Mouse (Mus musculus) cerebellum, adult (tissue): ENCODE results near the gene Vps53.

Experiments
- ATAC-seq: cut with Nextera tagmentation; 2 replicates; pipeline ENCODE4 v1.9.2; 2017; ENCODE audit warnings: mild to moderate bottlenecking, moderate library complexity, mixed read lengths; ENCODE audit not compliant: insufficient number of reproducible peaks, low FRiP score, low TSS enrichment

The Vps53 gene

DNA sequence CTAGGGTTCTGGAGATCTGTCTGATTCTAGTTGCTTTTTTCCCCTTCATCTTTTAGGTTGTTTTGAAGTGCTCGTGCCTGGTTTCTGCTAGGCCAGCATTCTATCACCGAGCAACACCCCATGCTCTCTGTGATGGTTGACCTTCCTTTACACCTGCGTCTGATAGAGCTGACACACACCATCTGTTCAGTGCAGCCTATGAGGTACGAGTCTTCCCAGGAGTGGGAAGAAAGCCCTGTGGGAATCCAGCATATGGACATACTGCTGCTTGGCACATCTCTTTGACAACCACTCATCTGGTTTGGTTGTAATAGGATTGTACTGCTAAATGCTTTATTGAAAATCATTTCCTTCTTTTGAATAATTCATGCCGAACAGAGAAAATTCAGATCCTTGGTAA, 9.2 kb downstream of the Vps53 start:
- ATAC-seq, result peak; percentile 84; the same call in 1 of the 2 replicates

- ATAC-seq, result no peak
Measured at GRCm38 (mm10) chr11:76168976-76169375, 10.5 kb downstream of the Vps53 start.

DNA sequence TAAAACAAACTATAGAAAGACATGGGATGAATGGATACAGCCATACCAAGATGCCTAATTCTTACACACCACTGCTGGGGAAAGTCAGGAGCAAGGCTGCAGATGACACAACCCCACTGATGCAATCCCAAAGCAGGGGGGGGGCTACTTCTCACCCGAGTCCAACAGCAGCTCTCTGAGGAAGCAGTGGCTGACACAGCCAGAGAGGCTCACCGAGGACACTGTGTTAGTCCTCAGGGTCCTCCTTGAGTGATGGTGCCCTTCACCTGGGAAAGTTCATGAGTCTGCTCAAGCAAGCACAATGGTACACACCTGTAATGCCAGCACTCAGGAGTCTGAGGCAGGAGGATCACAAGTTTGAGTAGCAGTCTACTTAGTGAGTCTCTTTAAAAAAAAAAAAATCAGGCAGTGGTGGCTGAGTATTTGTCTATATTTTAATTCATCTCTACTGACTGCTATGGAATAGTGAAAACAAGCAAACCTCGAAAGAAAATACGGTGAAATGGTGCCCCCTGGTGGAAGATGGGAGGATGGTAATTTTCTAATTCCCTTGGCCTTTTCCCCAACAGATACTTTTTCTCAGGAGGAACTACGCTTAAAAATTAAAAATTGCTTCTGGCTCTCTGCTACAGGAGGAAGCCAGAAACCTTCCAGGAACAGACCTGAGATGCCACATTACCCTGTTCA, 12.2 kb downstream of the Vps53 start:
- ATAC-seq, result no peak

- ATAC-seq, result no peak
Measured at GRCm38 (mm10) chr11:76166657-76167056, 12.8 kb downstream of the Vps53 start.

DNA sequence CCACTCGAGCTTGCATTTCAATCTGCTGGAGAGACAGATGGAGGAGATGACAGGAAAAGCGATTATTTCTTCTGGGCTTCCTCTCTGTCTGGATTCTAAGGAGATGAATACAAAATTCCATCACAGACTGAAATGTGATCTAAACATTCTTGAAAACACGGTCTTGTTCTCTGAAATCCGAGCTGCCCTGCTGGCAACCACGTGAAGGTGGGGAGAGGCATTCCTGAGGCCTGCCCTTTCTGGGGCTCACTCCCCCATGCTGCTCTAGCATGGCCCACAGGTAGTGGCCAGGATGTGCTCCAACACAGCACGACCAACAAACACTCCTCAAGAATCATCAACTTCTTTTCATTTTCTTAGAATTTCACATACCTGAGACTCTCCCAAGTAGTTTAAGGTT, 19.2 kb downstream of the Vps53 start:
- no peak for ATAC-seq

- no peak for ATAC-seq
Measured at GRCm38 (mm10) chr11:76158375-76158774, 21.1 kb downstream of the Vps53 start.

- ATAC-seq, result no peak
Measured at GRCm38 (mm10) chr11:76154861-76155260, 24.6 kb downstream of the Vps53 start.

DNA sequence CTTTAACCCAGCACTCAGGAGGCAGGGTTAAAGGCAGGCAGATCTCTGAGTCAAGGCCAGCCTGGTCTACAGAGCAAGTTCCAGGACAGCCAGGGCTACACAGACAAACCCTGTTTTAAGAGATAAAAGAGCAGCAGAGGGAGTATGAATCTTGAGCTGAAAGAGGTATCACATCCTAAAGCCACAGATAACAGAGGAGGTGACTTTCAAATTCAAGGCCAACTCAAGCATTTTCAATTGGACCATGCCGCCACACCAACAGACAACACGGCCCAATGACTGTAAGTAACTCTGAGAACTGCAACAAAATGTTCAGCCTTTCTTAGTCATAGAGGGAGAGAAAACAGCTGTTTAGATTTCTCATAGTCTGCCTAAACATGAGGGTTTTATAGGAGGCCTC, 25.2 kb downstream of the Vps53 start:
- ATAC-seq, result no peak

GRCm38 (mm10) chr11:76153236-76153951, 26.1 kb downstream of the Vps53 start:
- ATAC-seq, result no peak

GRCm38 (mm10) chr11:76150980-76151379, 28.5 kb downstream of the Vps53 start:
- no peak for ATAC-seq

GRCm38 (mm10) chr11:76148055-76149008, 31.1 kb downstream of the Vps53 start:
- no peak for ATAC-seq

DNA sequence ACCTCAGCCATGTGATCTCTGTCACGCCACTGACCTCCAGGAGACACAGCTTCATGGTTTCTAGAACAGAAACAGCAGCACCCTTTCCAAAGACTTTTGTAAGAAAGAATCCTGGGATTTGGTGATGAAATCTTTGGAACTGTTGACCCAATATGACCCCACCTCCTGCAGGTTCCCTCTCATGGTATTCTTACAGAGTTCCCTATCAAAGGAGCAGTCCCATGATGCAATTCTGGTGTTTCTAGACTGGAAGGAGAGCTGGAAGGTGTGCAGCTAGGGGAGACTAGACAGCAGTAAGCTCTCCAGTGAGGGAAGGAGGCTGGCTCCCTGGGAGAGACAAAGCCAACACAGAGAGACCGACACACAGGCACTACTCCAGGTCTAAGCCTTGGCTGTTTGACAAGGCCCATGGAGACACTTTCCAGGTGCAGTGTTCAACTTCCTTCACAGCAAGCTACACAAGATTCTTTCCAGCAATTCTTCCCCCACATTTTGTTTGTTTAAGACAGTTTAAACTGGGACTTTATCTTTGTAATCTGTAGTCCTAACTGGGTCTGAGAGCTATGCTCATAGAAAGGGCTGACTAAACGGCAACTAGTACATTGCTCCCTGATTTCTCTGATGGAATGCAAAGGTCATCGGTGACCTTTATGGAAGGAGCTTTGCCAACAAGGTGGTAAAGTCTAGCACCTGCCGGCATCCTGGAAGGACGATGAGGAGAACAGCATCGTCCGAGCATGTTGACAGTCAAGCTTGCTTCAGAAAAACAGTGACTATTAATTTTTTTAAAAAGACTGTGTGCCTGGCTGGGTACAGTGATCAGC, 33.0 kb downstream of the Vps53 start:
- no peak for ATAC-seq

DNA sequence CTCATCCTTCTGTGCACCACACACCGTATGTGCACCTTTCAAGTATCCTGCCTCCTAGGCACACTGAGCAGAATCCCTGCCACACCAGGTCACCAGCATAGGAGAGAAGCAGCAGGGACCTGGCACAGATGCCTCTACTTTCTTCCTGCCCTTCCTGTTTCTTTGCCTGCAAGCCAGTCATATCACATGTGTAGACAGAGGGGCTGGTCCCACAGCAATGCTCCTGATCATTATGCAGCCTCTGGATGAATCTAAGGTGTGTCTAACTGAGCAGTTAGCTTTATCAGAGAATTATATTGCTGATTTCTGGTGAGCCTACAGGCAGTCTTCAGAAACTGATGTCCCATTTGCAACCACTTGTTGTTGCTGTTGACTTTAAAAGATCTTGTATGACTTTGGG, 34.3 kb downstream of the Vps53 start:
- no peak for ATAC-seq

DNA sequence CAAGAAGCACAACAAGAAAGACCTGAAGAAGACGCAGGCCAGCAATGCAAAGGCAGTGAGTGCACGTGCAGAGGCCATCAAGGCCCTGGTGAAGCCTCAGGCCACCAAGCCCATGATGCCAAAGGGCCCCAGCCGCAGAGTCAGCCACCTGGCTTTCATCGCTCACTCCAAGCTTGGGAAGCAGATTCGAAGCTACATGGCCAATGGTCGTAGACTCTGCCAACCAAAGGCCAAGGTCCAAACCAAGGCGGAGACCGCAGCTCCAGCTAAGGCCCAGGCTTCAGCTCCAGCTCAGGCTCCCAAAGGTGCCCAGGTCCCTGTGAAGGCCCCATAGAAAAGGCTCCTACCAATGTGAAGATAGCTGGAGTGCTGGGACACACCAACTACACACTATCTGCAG, 35.1 kb downstream of the Vps53 start:
- ATAC-seq, result no peak

GRCm38 (mm10) chr11:76137996-76138395, 41.5 kb downstream of the Vps53 start:
- ATAC-seq, result no peak

- no peak for ATAC-seq
Measured at GRCm38 (mm10) chr11:76135641-76136437, 43.6 kb downstream of the Vps53 start.

GRCm38 (mm10) chr11:76130859-76131258, 48.6 kb downstream of the Vps53 start:
- ATAC-seq, result no peak

- no peak for ATAC-seq
Measured at GRCm38 (mm10) chr11:76125386-76125785, 54.1 kb downstream of the Vps53 start.

- no peak for ATAC-seq
Measured at GRCm38 (mm10) chr11:76123517-76123916, 55.9 kb downstream of the Vps53 start.
